8 mouse cellular contexts compared by ENCODE assay signal in the genomic region with DNA sequence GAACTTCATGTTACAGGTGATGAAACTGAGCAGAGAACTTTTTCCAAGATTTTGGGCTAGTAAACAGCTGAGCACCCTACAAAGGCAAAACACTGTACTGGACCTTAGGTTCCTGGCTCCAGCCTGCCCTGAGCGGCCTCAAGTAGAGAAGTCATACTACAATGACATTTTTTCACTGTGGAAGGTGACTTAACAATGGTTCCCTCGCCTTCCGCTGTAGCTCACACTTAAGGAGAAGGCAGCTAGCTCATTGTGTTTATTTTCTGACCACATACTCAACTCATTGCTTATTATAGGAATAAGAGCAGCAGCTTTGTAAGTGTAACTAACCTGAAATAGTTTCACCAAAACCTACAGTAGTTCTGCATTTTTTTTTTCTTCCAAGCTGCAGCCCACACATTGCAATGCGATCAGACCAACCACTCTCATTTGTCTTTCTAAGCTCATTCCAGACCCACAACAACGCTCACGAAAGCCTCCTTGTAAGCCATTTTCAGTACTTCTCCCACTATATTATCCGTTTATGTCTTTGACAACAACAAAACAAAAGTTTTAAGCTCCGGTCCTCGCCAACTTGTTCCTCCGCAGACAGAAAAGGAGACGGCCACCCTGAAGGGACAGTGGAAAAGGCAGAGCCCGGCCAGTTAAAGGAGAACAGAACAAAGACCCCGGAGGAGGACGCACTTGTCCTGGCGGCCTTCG. TPM values are rescaled to one million over a fixed set of nuclear protein-coding genes. Genes with fewer than 3 reads are reported as not detected.
DNase-seq lines count a peak whose midpoint lies in the region; ATAC-seq and TF ChIP-seq lines count a peak whose summit lies in the region.

No protein-coding gene starts in this region.

- H3K4me3 ChIP-seq in lung, embryonic 16.5 days (ENCODE audit: low read length), result peak overlapping the region; percentile 87
- H3K4me3 ChIP-seq in bone marrow macrophage, adult 2 months (ENCODE audit: insufficient read depth, low read length), result peak overlapping the region; percentile 74
- peak overlapping the region; percentile 94 for H3K4me3 ChIP-seq in forebrain, embryonic 15.5 days
- peak overlapping the region; percentile 82 for H3K4me3 ChIP-seq in kidney, postnatal 0 days (replicated peaks; ENCODE audit: low read depth, low read length)
- peak overlapping the region; percentile 76 for H3K4me3 ChIP-seq in midbrain, postnatal 0 days (ENCODE audit: low read depth, low read length)

- no peaks in the 10 kb centered on the region for H3K36me3 ChIP-seq in lung, embryonic 16.5 days (ENCODE audit: control insufficient read depth, insufficient read depth, low read length)
- no peaks in the 10 kb centered on the region for H3K36me3 ChIP-seq in forebrain, embryonic 15.5 days
- no peaks in the 10 kb centered on the region for H3K36me3 ChIP-seq in kidney, postnatal 0 days (ENCODE audit: insufficient read depth, low read length)
- no peaks in the 10 kb centered on the region for H3K36me3 ChIP-seq in midbrain, postnatal 0 days (ENCODE audit: insufficient read depth, low read length)

- WGBS in lung, embryonic 16.5 days, result 2% methylated on average over 16 of the region's 16 CpGs
- 2% methylated on average over 16 of the region's 16 CpGs for WGBS in forebrain, embryonic 15.5 days
- WGBS in kidney, postnatal 0 days, result 2% methylated on average over 16 of the region's 16 CpGs
- WGBS in midbrain, postnatal 0 days, result 1% methylated on average over 16 of the region's 16 CpGs

- H3K4me2 ChIP-seq in lung, embryonic 16.5 days (ENCODE audit: low read depth, low read length), result peak overlapping the region; percentile 53
- H3K4me2 ChIP-seq in forebrain, embryonic 15.5 days (replicated peaks), result peak overlapping the region; percentile 57
- peak overlapping the region; percentile 63 for H3K4me2 ChIP-seq in kidney, postnatal 0 days (ENCODE audit: low read length)
- H3K4me2 ChIP-seq in midbrain, postnatal 0 days (ENCODE audit: low read depth, low read length, poor library complexity, severe bottlenecking), result peak overlapping the region; percentile 67

- H3K9me3 ChIP-seq in lung, embryonic 16.5 days (ENCODE audit: control insufficient read depth, low read length), result no peaks in the 10 kb centered on the region
- no peaks in the 10 kb centered on the region for H3K9me3 ChIP-seq in forebrain, embryonic 15.5 days
- H3K9me3 ChIP-seq in kidney, postnatal 0 days (replicated peaks; ENCODE audit: low read length), result no peaks in the 10 kb centered on the region
- H3K9me3 ChIP-seq in midbrain, postnatal 0 days (ENCODE audit: low read length), result no peaks in the 10 kb centered on the region

- no peak for TF ChIP-seq POLR2A in bone marrow macrophage, adult 2 months (IDR thresholded peaks at IDR 0.05; ENCODE audit: borderline replicate concordance, low read depth, low read length)

- DNase-seq in lung, adult 18-20 months, result no peak
- peak; percentile 67 for DNase-seq in kidney, postnatal 0 days (ENCODE audit: low spot score)
- peak; percentile 42 for DNase-seq in midbrain, postnatal 0 days (ENCODE audit: low spot score)
- no peak for DNase-seq in left cerebral cortex, adult 18-20 months (ENCODE audit: low spot score in 2 of 2)
- no peak for DNase-seq in spleen, postnatal 10 days (ENCODE audit: low spot score in 2 of 2)

- H3K9ac ChIP-seq in lung, embryonic 16.5 days (ENCODE audit: low read length), result peak overlapping the region; percentile 79
- peak overlapping the region; percentile 89 for H3K9ac ChIP-seq in forebrain, embryonic 15.5 days (replicated peaks)
- peak overlapping the region; percentile 72 for H3K9ac ChIP-seq in kidney, postnatal 0 days (ENCODE audit: low read depth, low read length)
- peak overlapping the region; percentile 75 for H3K9ac ChIP-seq in midbrain, postnatal 0 days (replicated peaks; ENCODE audit: low read length, poor library complexity, severe bottlenecking)

- no peaks in the 10 kb centered on the region for H3K27me3 ChIP-seq in lung, embryonic 16.5 days (ENCODE audit: control insufficient read depth, insufficient read depth, low read depth, low read length)
- no peaks in the 10 kb centered on the region for H3K27me3 ChIP-seq in forebrain, embryonic 15.5 days
- no peaks in the 10 kb centered on the region for H3K27me3 ChIP-seq in kidney, postnatal 0 days (ENCODE audit: insufficient read depth, low read length)
- no peaks in the 10 kb centered on the region for H3K27me3 ChIP-seq in midbrain, postnatal 0 days (ENCODE audit: insufficient read depth, low read length)

- H3K27ac ChIP-seq in lung, embryonic 16.5 days (ENCODE audit: low read length), result peak overlapping the region; percentile 77
- peak overlapping the region; percentile 48 for H3K27ac ChIP-seq in bone marrow macrophage, adult 2 months (ENCODE audit: insufficient read depth, low read depth, low read length)
- H3K27ac ChIP-seq in forebrain, embryonic 15.5 days (replicated peaks), result peak overlapping the region; percentile 73
- peak overlapping the region; percentile 87 for H3K27ac ChIP-seq in kidney, postnatal 0 days
- peak overlapping the region; percentile 78 for H3K27ac ChIP-seq in midbrain, postnatal 0 days (ENCODE audit: low read depth, low read length)

- peaks cover 4% of the 10 kb centered on the region for H3K4me1 ChIP-seq in lung, embryonic 16.5 days (replicated peaks; ENCODE audit: control insufficient read depth, insufficient read depth, low read length)
- no peaks in the 10 kb centered on the region; the same call in none of the 2 replicates for H3K4me1 ChIP-seq in bone marrow macrophage, adult 2 months (ENCODE audit: control insufficient read depth, insufficient read depth, low read length)
- peaks cover 9% of the 10 kb centered on the region for H3K4me1 ChIP-seq in forebrain, embryonic 15.5 days
- no peaks in the 10 kb centered on the region for H3K4me1 ChIP-seq in kidney, postnatal 0 days (replicated peaks; ENCODE audit: insufficient read depth, low read length)
- H3K4me1 ChIP-seq in midbrain, postnatal 0 days (ENCODE audit: insufficient read depth, low read length), result no peaks in the 10 kb centered on the region

- peak; percentile 21 for ATAC-seq in lung, embryonic 16.5 days (ENCODE audit: low read depth)
- peak; percentile 21 for ATAC-seq in forebrain, embryonic 15.5 days (replicated peaks)
- ATAC-seq in kidney, postnatal 0 days (replicated peaks; ENCODE audit: low FRiP score, low read depth), result no peak
- peak; percentile 54 for ATAC-seq in midbrain, postnatal 0 days (ENCODE audit: low FRiP score)

- TF ChIP-seq CTCF in bone marrow macrophage, adult 2 months (IDR thresholded peaks at IDR 0.05; ENCODE audit: low read depth, low read length), result no peak
- TF ChIP-seq CTCF in kidney, postnatal 0 days (IDR thresholded peaks at IDR 0.05; ENCODE audit: low read depth), result no peak
- no peak for TF ChIP-seq CTCF in midbrain, postnatal 0 days (IDR thresholded peaks at IDR 0.05)

RNA-seq across cellular contexts. Expression of gene Manea, which starts 0.8 kb away (rescaled TPM):
- polyA plus RNA-seq in lung, embryonic 16.5 days (2015; fragmentation: Nextera tagmentation; extraction: Ambion mirVana), result 10.9 and 13.2 TPM in 2 replicates
- 16.4 and 17.3 TPM in 2 replicates for polyA plus RNA-seq in bone marrow macrophage, adult 2 months (2012; ENCODE audit: insufficient read depth, insufficient read length, missing spikeins)
- polyA plus RNA-seq in forebrain, embryonic 15.5 days (2015; fragmentation: Nextera tagmentation; extraction: Ambion mirVana), result 13.2 and 14.1 TPM in 2 replicates
- 12.6 and 13.6 TPM in 2 replicates for polyA plus RNA-seq in kidney, postnatal 0 days (2015; fragmentation: Nextera tagmentation; extraction: Ambion mirVana)
- 26.1 and 26.9 TPM in 2 replicates for total RNA-seq in midbrain, postnatal 0 days (2014; rRNA removed)
- 10.6 and 10.7 TPM in 2 replicates for polyA plus RNA-seq in midbrain, postnatal 0 days (2015; fragmentation: Nextera tagmentation; extraction: Ambion mirVana)
- total RNA-seq in left cerebral cortex, adult 18-20 months (2021), result 10 to 100 TPM; 30.0 to 38.3 TPM

Comparison
In these comparisons a context has a peak if more than half of its experiments do, and no peak if none do; other contexts are left out.
1. DNase-seq: peak in kidney, postnatal 0 days (single experiment) and midbrain, postnatal 0 days (single experiment); none in lung, adult 18-20 months (0 of 2), left cerebral cortex, adult 18-20 months (0 of 2) and spleen, postnatal 10 days (0 of 2).
2. Peak in every context shown above with its lines, with median percentiles within 50 percentile points of each other: H3K27ac ChIP-seq, H3K4me2 ChIP-seq, H3K4me3 ChIP-seq and H3K9ac ChIP-seq.